Mouse (Mus musculus): ENCODE results near the gene Hsd17b1. TPM values are rescaled to one million over a fixed set of nuclear protein-coding genes. Genes with fewer than 3 reads are reported as not detected.

Hsd17b1 gene
- total RNA-seq, 2 experiments from 2014 or later: 0.63 to 0.94 TPM

GRCm38 (mm10) chr11:101059473-101059872 is 18.7 kb upstream of the Hsd17b1 start:
- no peak for DNase-seq (ENCODE audit: extremely low spot score in 1 of 2, low spot score in 1 of 2)

- DNase-seq (ENCODE audit: extremely low spot score in 1 of 2, low spot score in 1 of 2): no peak
Measured at GRCm38 (mm10) chr11:101060126-101060525, 18.1 kb upstream of the Hsd17b1 start.

GRCm38 (mm10) chr11:101061049-101061448 is 17.2 kb upstream of the Hsd17b1 start:
- DNase-seq (ENCODE audit: extremely low spot score in 1 of 2, low spot score in 1 of 2): no peak

- DNase-seq (ENCODE audit: extremely low spot score in 1 of 2, low spot score in 1 of 2): no peak
Measured at GRCm38 (mm10) chr11:101062165-101062884, 15.9 kb upstream of the Hsd17b1 start.

GRCm38 (mm10) chr11:101062971-101063675 is 15.1 kb upstream of the Hsd17b1 start:
- DNase-seq (ENCODE audit: extremely low spot score in 1 of 2, low spot score in 1 of 2): no peak

- no peak for DNase-seq (ENCODE audit: extremely low spot score in 1 of 2, low spot score in 1 of 2)
Measured at GRCm38 (mm10) chr11:101063676-101064327, 14.4 kb upstream of the Hsd17b1 start.

GRCm38 (mm10) chr11:101064462-101064861 is 13.7 kb upstream of the Hsd17b1 start:
- DNase-seq (ENCODE audit: extremely low spot score in 1 of 2, low spot score in 1 of 2): no peak

GRCm38 (mm10) chr11:101065002-101065401 is 13.2 kb upstream of the Hsd17b1 start:
- no peak for DNase-seq (ENCODE audit: extremely low spot score in 1 of 2, low spot score in 1 of 2)

GRCm38 (mm10) chr11:101066549-101067412 is 11.4 kb upstream of the Hsd17b1 start:
- peak; percentile 71 to 84 for DNase-seq (ENCODE audit: extremely low spot score in 1 of 2, low spot score in 1 of 2)

- peak; percentile 87 to 89 for DNase-seq (ENCODE audit: extremely low spot score in 1 of 2, low spot score in 1 of 2)
Measured at GRCm38 (mm10) chr11:101069391-101070188, 8.6 kb upstream of the Hsd17b1 start, which contains the start of gene Naglu. Gene Naglu, plus strand, starts transcription at chr11:101070012.

- DNase-seq (ENCODE audit: extremely low spot score in 1 of 2, low spot score in 1 of 2): no peak
Measured at GRCm38 (mm10) chr11:101070189-101070527, 8.1 kb upstream of the Hsd17b1 start.

- no peak for DNase-seq (ENCODE audit: extremely low spot score in 1 of 2, low spot score in 1 of 2)
Measured at GRCm38 (mm10) chr11:101070987-101071386, 7.2 kb upstream of the Hsd17b1 start.

GRCm38 (mm10) chr11:101071810-101072428 is 6.3 kb upstream of the Hsd17b1 start:
- no peak for DNase-seq (ENCODE audit: extremely low spot score in 1 of 2, low spot score in 1 of 2)

GRCm38 (mm10) chr11:101079746-101080145 is 1.5 kb downstream of the Hsd17b1 start:
- no peak for DNase-seq (ENCODE audit: extremely low spot score in 1 of 2, low spot score in 1 of 2)

GRCm38 (mm10) chr11:101080421-101080820 is 2.2 kb downstream of the Hsd17b1 start:
- no peak for DNase-seq (ENCODE audit: extremely low spot score in 1 of 2, low spot score in 1 of 2)

GRCm38 (mm10) chr11:101081659-101082058 is 3.4 kb downstream of the Hsd17b1 start:
- DNase-seq (ENCODE audit: extremely low spot score in 1 of 2, low spot score in 1 of 2): no peak

- DNase-seq (ENCODE audit: extremely low spot score in 1 of 2, low spot score in 1 of 2): peak; percentile 70 to 72
Measured at GRCm38 (mm10) chr11:101082208-101083082, 4.2 kb downstream of the Hsd17b1 start, which contains the start of gene Coasy. Gene Coasy, plus strand, starts transcription at chr11:101082565.

GRCm38 (mm10) chr11:101083083-101083697 is 5.0 kb downstream of the Hsd17b1 start:
- no peak for DNase-seq (ENCODE audit: extremely low spot score in 1 of 2, low spot score in 1 of 2)
